ENCODE assay signal across 8 mouse cellular contexts in the genomic region with DNA sequence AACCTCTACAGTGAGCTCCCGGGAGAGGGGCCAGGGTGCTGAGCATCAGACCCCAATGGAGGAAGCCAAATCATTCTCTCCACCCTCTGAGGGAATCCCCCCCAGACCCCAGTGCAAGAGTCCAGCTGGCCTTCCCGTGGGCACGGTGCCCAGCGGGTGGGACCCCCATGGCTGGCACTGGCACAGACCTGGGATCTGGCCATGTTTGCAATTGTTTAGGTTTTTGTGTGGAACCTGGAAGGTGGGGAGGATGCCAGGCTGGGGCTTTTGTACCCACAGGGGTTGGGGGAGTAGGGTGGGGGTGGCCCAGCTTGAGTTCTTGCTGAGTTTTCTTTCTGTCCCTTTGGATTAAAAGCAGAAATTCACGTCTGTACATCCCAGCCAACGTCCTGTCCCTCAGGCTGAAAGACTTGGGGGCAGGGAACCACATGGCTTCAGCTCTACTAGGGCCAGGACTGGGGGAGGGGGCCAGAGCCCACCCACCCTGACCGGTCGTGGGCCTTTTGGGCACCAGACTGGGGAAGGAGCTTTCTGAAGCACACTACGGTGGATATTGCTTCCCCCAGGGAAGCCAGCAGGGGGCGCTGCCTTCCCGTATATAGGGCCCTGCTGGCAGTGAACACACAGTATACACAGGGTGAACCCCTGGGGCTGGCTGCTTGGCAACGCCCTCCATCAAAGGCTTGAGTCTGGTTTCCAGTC. TPM values are rescaled to one million over a fixed set of nuclear protein-coding genes. Genes with fewer than 3 reads are reported as not detected.
DNase-seq lines count a peak whose midpoint lies in the region; ATAC-seq and TF ChIP-seq lines count a peak whose summit lies in the region.

No protein-coding gene starts in this region.

- no peaks in the 10 kb centered on the region for H3K36me3 ChIP-seq in forebrain, embryonic 15.5 days
- H3K36me3 ChIP-seq in lung, embryonic 14.5 days (ENCODE audit: insufficient read depth) = peaks cover 36% of the 10 kb centered on the region

- TF ChIP-seq POLR2A in olfactory bulb, adult 2 months (IDR thresholded peaks at IDR 0.05; ENCODE audit: insufficient read depth, low read depth, low read length) = no peak

- ATAC-seq in forebrain, embryonic 15.5 days (replicated peaks) = peak; percentile 78
- peak; percentile 48 for ATAC-seq in lung, embryonic 14.5 days (ENCODE audit: insufficient read depth)

- peak overlapping the region; percentile 94 for H3K27ac ChIP-seq in forebrain, embryonic 15.5 days (replicated peaks)
- H3K27ac ChIP-seq in layer of hippocampus, adult 2 months = peak overlapping the region; percentile 71
- peak overlapping the region; percentile 36; the same call in 1 of the 2 replicates for H3K27ac ChIP-seq in lung, embryonic 14.5 days (ENCODE audit: low read depth)
- no peak overlapping the region for H3K27ac ChIP-seq in olfactory bulb, adult 2 months (ENCODE audit: insufficient read depth, low read depth, low read length)

- intact Hi-C loops in heart, postnatal 25 days (cut with DNase I) = loop anchor here (1.0 to 5.0 kb wide), 2 partner anchors 104 to 507 kb away; no protein-coding TSS in a partner anchor

- TF ChIP-seq CTCF in layer of hippocampus, adult 2 months (conservative IDR thresholded peaks at IDR 0.05) = peak; percentile 97
- peak; percentile 97 for TF ChIP-seq CTCF in lung, embryonic 14.5 days (IDR thresholded peaks at IDR 0.05; ENCODE audit: low read depth)
- peak; percentile 94 for TF ChIP-seq CTCF in olfactory bulb, adult 2 months (IDR thresholded peaks at IDR 0.05; ENCODE audit: insufficient read depth, low read depth, low read length)

- DNase-seq in ES-CJ7 (ENCODE audit: low read depth, low spot score) = peak; percentile 93
- DNase-seq in cerebellum, adult 11-12 months = peak; percentile 88
- peak; percentile 72 for DNase-seq in heart, postnatal 25 days (ENCODE audit: low spot score)
- DNase-seq in layer of hippocampus, adult 2 months (ENCODE audit: low spot score in 2 of 2) = peak; percentile 81 to 90
- DNase-seq in lung, embryonic 14.5 days = peak; percentile 96
- DNase-seq in thymus, adult 18-20 months = peak; percentile 58 to 67

- H3K4me1 ChIP-seq in forebrain, embryonic 15.5 days = peaks cover 89% of the 10 kb centered on the region
- H3K4me1 ChIP-seq in lung, embryonic 14.5 days (ENCODE audit: insufficient read depth) = peaks cover 49% of the 10 kb centered on the region
- peaks cover 37% of the 10 kb centered on the region for H3K4me1 ChIP-seq in olfactory bulb, adult 2 months (ENCODE audit: control insufficient read depth, insufficient read depth, low read length)

- peaks cover 5% of the 10 kb centered on the region; the same call in 1 of the 2 replicates for H3K27me3 ChIP-seq in forebrain, embryonic 15.5 days
- H3K27me3 ChIP-seq in lung, embryonic 14.5 days (ENCODE audit: insufficient read depth, low read length) = peaks cover 41% of the 10 kb centered on the region

- 0 out of 2 replicates have a peak overlapping the region, but pooled peaks have one; percentile 1 for H3K4me3 ChIP-seq in forebrain, embryonic 15.5 days
- no peak overlapping the region for H3K4me3 ChIP-seq in layer of hippocampus, adult 2 months
- no peak overlapping the region; the same call in 1 of the 2 replicates for H3K4me3 ChIP-seq in lung, embryonic 14.5 days (ENCODE audit: low read depth, low read length)
- no peak overlapping the region for H3K4me3 ChIP-seq in olfactory bulb, adult 2 months (ENCODE audit: insufficient read depth, low read depth, low read length)

- H3K9ac ChIP-seq in forebrain, embryonic 15.5 days (replicated peaks) = peak overlapping the region; percentile 33
- peak overlapping the region; percentile 16; the same call in 1 of the 2 replicates for H3K9ac ChIP-seq in lung, embryonic 14.5 days

- 5% methylated on average over 12 of the region's 12 CpGs for WGBS in forebrain, embryonic 15.5 days
- 18% methylated on average over 12 of the region's 12 CpGs for WGBS in lung, embryonic 14.5 days
- WGBS in olfactory bulb, adult 2 months = 11% methylated on average over 12 of the region's 12 CpGs

- H3K9me3 ChIP-seq in forebrain, embryonic 15.5 days = no peaks in the 10 kb centered on the region
- H3K9me3 ChIP-seq in lung, embryonic 14.5 days (ENCODE audit: low read depth, low read length) = no peaks in the 10 kb centered on the region

- 0 out of 2 replicates have a peak overlapping the region, but pooled peaks have one; percentile 16 for H3K4me2 ChIP-seq in forebrain, embryonic 15.5 days (replicated peaks)
- peak overlapping the region; percentile 23; the same call in 1 of the 2 replicates for H3K4me2 ChIP-seq in lung, embryonic 14.5 days

RNA-seq across cellular contexts. Expression of a gene that starts 7.7 kb away (rescaled TPM):
- polyA plus RNA-seq in forebrain, embryonic 15.5 days (2015; fragmentation: Nextera tagmentation; extraction: Ambion mirVana) = 2.1 and 2.5 TPM in 2 replicates
- 1 to 10 TPM; 4.2 to 4.5 TPM for total RNA-seq in heart, postnatal 25 days (2021)
- total RNA-seq in layer of hippocampus, adult 2 months (2021) = 1 to 10 TPM; 2.3 to 2.6 TPM
- 12.0 and 12.5 TPM in 2 replicates for polyA plus RNA-seq in lung, embryonic 14.5 days (2014; fragmentation: Nextera tagmentation; extraction: Ambion mirVana)
- polyA plus RNA-seq in olfactory bulb, adult 2 months (2012; ENCODE audit: insufficient read depth, insufficient read length, low replicate concordance, missing spikeins) = not detected in 2 replicates

RNA-seq across cellular contexts. Expression of a gene that starts 13.9 kb away (rescaled TPM):
- polyA plus RNA-seq in forebrain, embryonic 15.5 days (2015; fragmentation: Nextera tagmentation; extraction: Ambion mirVana) = 2.7 TPM in 2 replicates
- under 1 TPM in 1 of 2 experiments, not detected in 1; 0.39 TPM for total RNA-seq in heart, postnatal 25 days (2021)
- total RNA-seq in layer of hippocampus, adult 2 months (2021) = under 1 TPM in 1 of 2 experiments, not detected in 1; 0.54 TPM
- 2.7 and 2.8 TPM in 2 replicates for polyA plus RNA-seq in lung, embryonic 14.5 days (2014; fragmentation: Nextera tagmentation; extraction: Ambion mirVana)
- polyA plus RNA-seq in olfactory bulb, adult 2 months (2012; ENCODE audit: insufficient read depth, insufficient read length, low replicate concordance, missing spikeins) = not detected in 2 replicates

RNA-seq across cellular contexts. Expression of a gene that starts 21.3 kb away (rescaled TPM):
- 15.5 and 16.4 TPM in 2 replicates for polyA plus RNA-seq in forebrain, embryonic 15.5 days (2015; fragmentation: Nextera tagmentation; extraction: Ambion mirVana)
- 10 to 100 TPM; 32.0 to 32.6 TPM for total RNA-seq in heart, postnatal 25 days (2021)
- total RNA-seq in layer of hippocampus, adult 2 months (2021) = 10 to 100 TPM; 91.8 to 93.9 TPM
- polyA plus RNA-seq in lung, embryonic 14.5 days (2014; fragmentation: Nextera tagmentation; extraction: Ambion mirVana) = 29.8 and 33.8 TPM in 2 replicates
- not detected in 2 replicates for polyA plus RNA-seq in olfactory bulb, adult 2 months (2012; ENCODE audit: insufficient read depth, insufficient read length, low replicate concordance, missing spikeins)

RNA-seq across cellular contexts. Expression of a gene that starts 22.8 kb away (rescaled TPM):
- polyA plus RNA-seq in forebrain, embryonic 15.5 days (2015; fragmentation: Nextera tagmentation; extraction: Ambion mirVana) = 62.4 and 64.0 TPM in 2 replicates
- 10 to 100 TPM; 32.6 to 37.6 TPM for total RNA-seq in heart, postnatal 25 days (2021)
- 100 to 1,000 TPM; 109 to 113 TPM for total RNA-seq in layer of hippocampus, adult 2 months (2021)
- 66.1 and 68.6 TPM in 2 replicates for polyA plus RNA-seq in lung, embryonic 14.5 days (2014; fragmentation: Nextera tagmentation; extraction: Ambion mirVana)
- not detected in 2 replicates for polyA plus RNA-seq in olfactory bulb, adult 2 months (2012; ENCODE audit: insufficient read depth, insufficient read length, low replicate concordance, missing spikeins)

RNA-seq across cellular contexts. Expression of a gene that starts 46.3 kb away (rescaled TPM):
- 26.0 and 33.4 TPM in 2 replicates for polyA plus RNA-seq in forebrain, embryonic 15.5 days (2015; fragmentation: Nextera tagmentation; extraction: Ambion mirVana)
- 10 to 100 TPM; 14.3 to 18.3 TPM for total RNA-seq in heart, postnatal 25 days (2021)
- total RNA-seq in layer of hippocampus, adult 2 months (2021) = 1 to 10 TPM; 5.1 to 7.2 TPM
- polyA plus RNA-seq in lung, embryonic 14.5 days (2014; fragmentation: Nextera tagmentation; extraction: Ambion mirVana) = 81.7 and 83.8 TPM in 2 replicates
- polyA plus RNA-seq in olfactory bulb, adult 2 months (2012; ENCODE audit: insufficient read depth, insufficient read length, low replicate concordance, missing spikeins) = not detected in 2 replicates
